Mouse (Mus musculus) G1E (cell line): Measurements from ENCODE around the gene Aoc1. TPM values are rescaled to one million over a fixed set of nuclear protein-coding genes. Genes with fewer than 3 reads are reported as not detected.

Experiments
- ATAC-seq: 2 replicates; pipeline ENCODE4 v1.8.0; 2016; ENCODE audit warnings: mild to moderate bottlenecking; ENCODE audit not compliant: insufficient number of reproducible peaks, poor library complexity, low FRiP score, severe bottlenecking; ENCODE audit errors: extremely low read depth
- DNase-seq: peaks from one replicate; pipeline ENCODE4 v3.0.0; 2012; ENCODE audit warnings: low spot score
- H3K27me3 ChIP-seq: 2 replicates; pipeline ENCODE4 v1.6.1; 2012; ENCODE audit warnings: mild to moderate bottlenecking, low read length, inconsistent platforms; ENCODE audit not compliant: insufficient read depth
- H3K36me3 ChIP-seq: replicated peaks from 2 replicates; pipeline ENCODE3; 2012; ENCODE audit warnings: mild to moderate bottlenecking, inconsistent platforms
- H3K4me1 ChIP-seq: 2 replicates; pipeline ENCODE4 v1.6.1; 2012; ENCODE audit warnings: low read depth, low read length, inconsistent platforms, mixed read lengths; ENCODE audit not compliant: insufficient read depth
- H3K4me3 ChIP-seq: 2 replicates; pipeline ENCODE4 v1.5.1; 2012; ENCODE audit warnings: low read depth, mild to moderate bottlenecking, inconsistent platforms, low read length, moderate library complexity, mixed read lengths
- H3K9me3 ChIP-seq: replicated peaks from 2 replicates; pipeline ENCODE4 v1.6.1; 2012; ENCODE audit warnings: inconsistent platforms
- CTCF ChIP-seq: IDR thresholded peaks from 2 replicates; pipeline ENCODE4 v1.5.1; 2012; ENCODE audit warnings: low read depth, low read length, inconsistent platforms, mixed read lengths
- GATA1 ChIP-seq: IDR thresholded peaks from 2 replicates; pipeline ENCODE4 v1.6.1; 2012; ENCODE audit warnings: borderline replicate concordance, low read length, inconsistent platforms, mixed read lengths
- GATA2 ChIP-seq: IDR thresholded peaks from 2 replicates; pipeline ENCODE4 v1.6.1; 2012; ENCODE audit warnings: low read depth, low read length, inconsistent platforms, borderline replicate concordance
- POLR2AphosphoS5 ChIP-seq: IDR thresholded peaks from 2 replicates; pipeline ENCODE4 v1.6.1; 2012; ENCODE audit warnings: low read depth, low read length, inconsistent platforms; ENCODE audit not compliant: insufficient replicate concordance
- TAL1 ChIP-seq: conservative IDR thresholded peaks from 2 replicates; pipeline ENCODE4 v1.6.1; 2012; ENCODE audit warnings: low read depth, low read length, inconsistent platforms, mixed read lengths
- polyA plus RNA-seq: library from polyadenylated mRNA; stranded (reverse); fragments of >175 nt; gene quantifications from 2 replicates; pipeline ENCODE4 v1.2.3, GENCODE M21; 2012
- total RNA-seq, 2 experiments: library from RNA; stranded (forward) in 1 of 2; stranded (reverse) in 1 of 2; fragments of 200-1000 nt in 1 of 2; fragments of >200 nt in 1 of 2; fragmentation: Nextera tagmentation in 1 of 2; gene quantifications; 2 replicates each; pipeline ENCODE4 v1.2.3; 2014 to 2017

The Aoc1 gene
- total and polyA plus RNA-seq, 3 experiments = 0.11 TPM; not detected in 2

- DNase-seq = no peak
- H3K36me3 ChIP-seq = no peaks in the 10 kb centered on the region
- H3K4me3 ChIP-seq = no peak overlapping the region
- H3K4me1 ChIP-seq = no peaks in the 10 kb centered on the region
- no peaks in the 10 kb centered on the region for H3K9me3 ChIP-seq
- no peaks in the 10 kb centered on the region for H3K27me3 ChIP-seq
- no peak for ATAC-seq
- TF ChIP-seq POLR2AphosphoS5 (no peak), GATA1 (no peak), GATA2 (no peak), TAL1 (no peak), CTCF (no peak)
Measured at GRCm38 (mm10) chr6:48913587-48913986, 40.9 kb downstream of the Aoc1 start.

GRCm38 (mm10) chr6:48929595-48929994, 56.9 kb downstream of the Aoc1 start, which contains the start of gene 1600015I10Rik:
Gene 1600015I10Rik (plus strand): TSS chr6:48929895.
- ATAC-seq = no peak
- no peaks in the 10 kb centered on the region for H3K36me3 ChIP-seq
- no peak for DNase-seq
- no peaks in the 10 kb centered on the region for H3K27me3 ChIP-seq
- H3K4me3 ChIP-seq = no peak within 1 kb of the TSS
- no peaks in the 10 kb centered on the region for H3K4me1 ChIP-seq
- TF ChIP-seq GATA1 (no peak), GATA2 (no peak), CTCF (no peak), TAL1 (no peak), POLR2AphosphoS5 (no peak)
- no peaks in the 10 kb centered on the region for H3K9me3 ChIP-seq

- ATAC-seq (no peak), DNase-seq (no peak)
- Histone ChIP-seq H3K27me3 (0 out of 2 replicates have a peak, but pooled peaks cover 3% of the 10 kb centered on the region), H3K4me1 (no peaks in the 10 kb centered on the region), H3K36me3 (no peaks in the 10 kb centered on the region), H3K4me3 (no peak overlapping the region), H3K9me3 (no peaks in the 10 kb centered on the region)
- TF ChIP-seq CTCF (no peak), GATA2 (no peak), POLR2AphosphoS5 (no peak), GATA1 (no peak), TAL1 (no peak)
Measured at GRCm38 (mm10) chr6:48949596-48949995, 76.9 kb downstream of the Aoc1 start.

- Histone ChIP-seq H3K27me3 (0 out of 2 replicates have a peak, but pooled peaks cover 3% of the 10 kb centered on the region), H3K4me3 (no peak overlapping the region)
- TF ChIP-seq TAL1 = no peak
- TF ChIP-seq POLR2AphosphoS5 = no peak
- no peak for TF ChIP-seq GATA2
- TF ChIP-seq GATA1 = no peak
Measured at GRCm38 (mm10) chr6:48950676-48951075, 78.0 kb downstream of the Aoc1 start.

GRCm38 (mm10) chr6:48951630-48952029, 78.9 kb downstream of the Aoc1 start:
- H3K4me3 ChIP-seq = no peak overlapping the region
- no peak for ATAC-seq
- H3K27me3 ChIP-seq = 0 out of 2 replicates have a peak, but pooled peaks cover 3% of the 10 kb centered on the region
- no peak for TF ChIP-seq GATA2
- no peak for TF ChIP-seq GATA1
- TF ChIP-seq TAL1 = no peak
- TF ChIP-seq CTCF = no peak
- TF ChIP-seq POLR2AphosphoS5 = no peak
- DNase-seq = no peak
- H3K9me3 ChIP-seq = no peaks in the 10 kb centered on the region
- no peaks in the 10 kb centered on the region for H3K36me3 ChIP-seq
- no peaks in the 10 kb centered on the region for H3K4me1 ChIP-seq

More at GRCm38 (mm10) chr6:48950676-48951075, 78.0 kb downstream of the Aoc1 start:
- DNase-seq = no peak
- H3K4me1 ChIP-seq = no peaks in the 10 kb centered on the region
- ATAC-seq = no peak
- no peaks in the 10 kb centered on the region for H3K9me3 ChIP-seq
- H3K36me3 ChIP-seq = no peaks in the 10 kb centered on the region

- TF ChIP-seq CTCF = no peak
- no peak for DNase-seq
- Histone ChIP-seq H3K36me3 (no peaks in the 10 kb centered on the region), H3K4me1 (no peaks in the 10 kb centered on the region), H3K9me3 (no peaks in the 10 kb centered on the region), H3K4me3 (no peak overlapping the region), H3K27me3 (no peaks in the 10 kb centered on the region)
- ATAC-seq = no peak
Measured at GRCm38 (mm10) chr6:48953220-48953619, 80.5 kb downstream of the Aoc1 start.

GRCm38 (mm10) chr6:48954211-48954610, 81.5 kb downstream of the Aoc1 start:
- ATAC-seq = no peak
- no peak for DNase-seq

More at GRCm38 (mm10) chr6:48954211-48954610, 81.5 kb downstream of the Aoc1 start:
- Histone ChIP-seq H3K36me3 (no peaks in the 10 kb centered on the region), H3K4me3 (no peak overlapping the region), H3K9me3 (no peaks in the 10 kb centered on the region), H3K27me3 (no peaks in the 10 kb centered on the region), H3K4me1 (no peaks in the 10 kb centered on the region)
- TF ChIP-seq GATA1 (no peak), POLR2AphosphoS5 (no peak), TAL1 (no peak), CTCF (no peak), GATA2 (no peak)
